Mouse (Mus musculus) lung, postnatal 0 days (tissue): ENCODE measurements around the gene Zfp667.
"Not testable (repeated sequence)": the region's sequence is repeated elsewhere in the genome, so short reads cannot be mapped to it uniquely, and the experiment has no call there.

Source experiments
- CTCF ChIP-seq: IDR thresholded peaks from 2 replicates; pipeline ENCODE4 v1.5.1; 2016; ENCODE audit warnings: antibody characterized with exemption, mild to moderate bottlenecking
- EP300 ChIP-seq: IDR thresholded peaks from 2 replicates; pipeline ENCODE4 v1.6.1; 2016; ENCODE audit warnings: antibody characterized with exemption, mild to moderate bottlenecking, control low read depth

GRCm38 (mm10) chr7:6260004-6260403 lies 26.4 kb upstream of the Zfp667 start:
- not testable (repeated sequence) for TF ChIP-seq EP300, CTCF
